Mouse (Mus musculus): Measurements from ENCODE around the gene Prkar1b. TPM values are rescaled to one million over a fixed set of nuclear protein-coding genes. Genes with fewer than 3 reads are reported as not detected.

The Prkar1b gene
- total RNA-seq, 2 experiments from 2014 or later: 1.5 to 4.4 TPM

DNA sequence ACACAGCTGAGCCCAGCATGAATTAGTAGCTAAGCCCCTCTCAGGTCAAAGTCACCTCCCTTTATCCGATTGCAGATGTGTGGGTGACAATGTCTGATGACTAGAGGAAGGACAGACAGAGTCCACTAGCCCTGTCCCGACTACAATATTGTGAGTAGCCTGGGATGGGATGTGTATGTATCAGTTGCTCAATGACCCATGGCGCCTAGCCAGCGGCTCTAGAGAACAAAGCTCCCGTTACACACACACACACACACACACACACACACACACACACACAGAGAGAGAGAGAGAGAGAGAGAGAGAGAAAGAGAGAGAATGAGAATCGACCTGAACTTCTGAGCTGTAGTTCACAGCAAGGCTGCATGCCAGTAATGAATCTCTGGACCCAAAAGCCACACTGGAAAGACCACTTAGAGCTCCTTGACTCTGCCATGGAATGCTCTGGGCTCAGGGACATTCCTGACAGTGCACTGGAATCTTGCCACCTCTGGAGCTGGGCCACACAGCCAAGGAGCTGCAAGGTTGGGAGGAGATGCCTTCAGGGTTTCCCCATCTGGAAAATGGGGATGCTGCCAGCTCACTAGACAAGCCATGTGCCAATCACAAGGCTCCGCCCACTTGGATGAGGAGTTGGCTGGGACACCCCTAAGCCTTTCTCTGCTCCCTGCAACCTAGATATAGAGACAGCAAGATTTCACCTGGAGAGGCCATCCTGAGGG, 159.0 kb downstream of the Prkar1b start:
- intact Hi-C loops (cut with DNase I): no loop called here
- DNase-seq: peak; percentile 44 to 46

DNA sequence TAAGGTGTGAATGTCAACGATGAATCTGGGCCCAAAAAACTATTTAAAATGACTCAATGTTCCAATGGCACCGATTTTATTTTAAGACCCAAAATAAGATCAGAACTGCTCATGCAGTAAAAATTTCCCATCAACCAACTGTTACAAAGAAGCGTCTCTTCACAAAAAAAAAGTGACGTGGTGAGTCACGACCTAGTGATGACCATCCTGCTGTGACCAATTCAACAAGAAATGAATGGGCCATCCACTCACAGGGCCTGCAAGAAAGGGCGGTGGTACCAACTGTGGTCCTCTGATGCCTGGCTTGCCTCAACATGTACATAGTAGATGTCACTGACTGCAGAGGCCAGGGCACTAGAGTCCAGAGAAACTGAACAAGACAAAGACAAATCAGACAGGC, 160.2 kb downstream of the Prkar1b start:
- no peak for DNase-seq
- intact Hi-C loops (cut with DNase I): no loop called here

DNA sequence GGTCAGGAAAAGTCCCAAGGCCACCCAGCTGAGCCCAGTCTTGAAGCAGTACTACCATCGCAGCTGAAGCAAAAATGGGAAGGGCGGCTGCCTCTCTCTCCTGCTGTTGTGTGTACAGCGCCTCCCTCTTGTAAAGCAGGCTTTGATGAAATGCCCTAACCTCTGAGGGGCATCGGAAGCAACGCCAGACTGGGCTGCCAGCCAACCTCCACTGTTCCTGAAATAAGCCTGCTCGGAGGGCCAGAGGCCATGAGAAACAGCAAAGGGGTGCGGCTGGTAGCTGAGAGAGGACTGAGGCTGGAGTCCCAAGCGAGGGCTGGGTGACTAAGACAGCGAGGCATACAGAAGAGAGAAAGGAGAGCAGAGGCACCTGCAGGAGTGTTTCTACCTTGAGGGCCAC, 161.0 kb downstream of the Prkar1b start:
- peak; percentile 64 to 68 for DNase-seq
- intact Hi-C loops (cut with DNase I): no loop called here

DNA sequence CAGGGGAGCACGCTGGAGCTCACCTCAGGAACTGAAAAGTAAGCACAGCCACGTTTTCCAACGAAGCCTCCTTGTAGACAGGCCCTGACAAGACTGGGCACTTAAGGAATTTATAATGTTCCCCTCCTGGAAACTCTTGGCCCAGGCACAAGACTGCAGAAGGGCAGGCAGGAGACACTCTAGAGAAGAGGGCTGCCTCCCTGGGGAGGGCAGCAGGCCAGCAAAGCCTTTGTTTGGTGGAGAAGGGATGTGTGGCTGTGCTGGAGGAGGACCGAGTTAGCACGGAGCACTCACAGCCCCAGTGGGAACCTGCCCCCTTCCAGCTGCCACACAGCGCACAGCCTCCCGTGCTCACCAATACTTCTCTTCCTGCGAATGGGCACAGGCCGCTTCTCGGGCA, 161.8 kb downstream of the Prkar1b start:
- intact Hi-C loops (cut with DNase I): no loop called here

DNA sequence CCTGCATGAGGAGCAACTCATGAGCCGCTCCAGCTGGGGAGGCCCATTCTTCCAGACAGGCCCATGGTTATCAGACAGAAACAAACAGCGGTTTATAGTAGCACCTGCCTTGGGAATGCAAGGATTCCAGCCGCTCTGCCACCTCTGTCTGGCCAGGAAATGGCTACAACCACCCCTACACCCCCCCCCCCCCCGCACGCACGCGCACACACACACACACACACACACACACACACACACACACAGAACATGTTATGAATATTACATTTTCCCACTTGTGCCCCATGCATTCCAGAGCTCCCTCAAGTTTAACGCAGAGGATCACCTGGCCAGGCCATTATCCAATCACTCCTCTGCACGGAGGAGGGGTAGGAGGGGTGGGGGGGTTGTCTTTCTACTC, 167.9 kb downstream of the Prkar1b start:
- DNase-seq: no peak
- intact Hi-C loops (cut with DNase I): no loop called here

More for the DNA sequence above, 161.8 kb downstream of the Prkar1b start:
- no peak for DNase-seq

DNA sequence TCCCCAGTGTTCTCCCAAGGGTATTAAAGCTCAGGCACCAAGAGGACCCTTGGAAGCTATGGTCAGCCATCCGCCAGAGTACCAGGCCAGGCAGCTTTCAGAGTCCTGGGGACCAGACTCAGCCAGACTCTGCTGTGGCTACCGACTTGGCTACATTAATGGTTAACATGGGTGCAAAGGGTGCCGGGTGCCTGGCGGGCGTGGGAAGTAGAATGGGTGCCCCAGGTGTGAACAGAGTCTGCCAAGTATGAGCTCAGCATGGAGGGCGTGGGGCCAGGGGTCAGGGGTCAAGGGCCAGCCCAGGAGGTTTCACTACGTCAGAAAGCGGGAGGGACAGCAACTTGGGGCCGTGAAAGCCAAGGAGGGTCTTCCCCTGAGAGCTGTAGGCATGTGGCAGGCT, 169.2 kb downstream of the Prkar1b start:
- intact Hi-C loops (cut with DNase I): no loop called here

DNA sequence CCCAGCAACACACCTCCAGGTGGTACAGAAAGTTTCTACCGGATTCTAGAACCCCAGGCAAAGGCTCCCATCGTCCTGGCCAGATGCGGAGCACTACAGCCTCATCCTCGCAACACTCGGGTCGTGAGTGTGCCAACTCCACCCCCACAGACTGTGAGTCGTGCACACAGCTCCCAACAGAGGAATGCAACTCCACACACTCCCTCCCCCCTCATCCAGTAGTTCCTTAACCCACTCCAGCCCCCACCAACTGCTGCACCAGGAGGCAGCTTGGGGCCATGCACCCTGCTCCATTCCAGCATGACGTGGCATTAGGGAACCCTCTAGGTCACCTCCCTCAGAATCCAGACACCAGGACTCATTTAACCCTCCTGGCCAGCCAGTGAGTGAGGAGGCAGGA, 170.0 kb downstream of the Prkar1b start:
- no peak for DNase-seq
- intact Hi-C loops (cut with DNase I): no loop called here

More for the DNA sequence above, 169.2 kb downstream of the Prkar1b start:
- DNase-seq: no peak

DNA sequence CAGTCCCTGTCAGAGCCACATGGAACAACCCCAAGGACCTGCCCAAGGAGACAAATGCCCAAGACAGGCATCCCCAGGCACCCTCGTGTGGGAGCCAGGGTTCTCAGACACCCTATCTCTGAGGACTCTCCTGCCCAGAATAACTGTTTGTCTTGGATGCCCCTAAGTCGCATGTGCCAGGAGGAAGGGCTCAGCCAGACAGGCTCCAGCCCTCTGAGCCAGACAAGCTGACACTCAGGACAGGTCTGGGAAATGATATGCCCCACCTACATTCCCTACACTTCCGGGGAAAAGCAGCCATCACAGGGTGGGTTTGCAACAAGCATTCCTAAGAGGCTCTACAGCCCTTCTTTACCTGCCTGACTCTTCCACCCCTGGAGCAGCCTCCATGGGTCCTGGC, 172.0 kb downstream of the Prkar1b start:
- intact Hi-C loops (cut with DNase I): no loop called here
- DNase-seq: no peak

DNA sequence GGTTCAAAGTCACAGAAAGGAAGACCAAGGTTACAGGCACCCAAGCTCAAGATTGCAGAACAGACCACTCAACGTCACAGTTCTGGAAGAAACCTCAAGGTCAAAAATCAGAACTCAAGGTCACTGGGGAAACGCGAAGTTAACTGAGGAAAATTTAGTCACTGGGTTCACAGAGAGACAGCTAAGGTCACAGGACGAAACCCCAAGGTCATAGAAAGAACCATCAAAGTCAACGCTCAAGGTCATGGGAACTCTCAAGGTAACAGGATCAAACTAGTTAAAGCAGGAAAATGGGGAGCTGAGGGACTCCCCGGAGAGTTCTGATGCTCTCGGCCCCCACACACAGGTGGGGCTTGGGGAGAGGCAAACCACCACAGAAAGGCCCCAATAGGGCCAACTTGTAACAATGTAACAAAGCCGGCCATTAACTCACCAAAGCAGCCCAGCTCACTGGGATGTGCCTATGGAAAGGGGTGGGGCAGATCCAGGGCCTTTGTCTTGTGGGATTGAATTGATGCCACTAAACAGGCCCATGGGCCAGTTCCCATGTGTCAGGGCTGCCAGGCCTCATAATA, 174.8 kb downstream of the Prkar1b start:
- DNase-seq: no peak
- intact Hi-C loops (cut with DNase I): no loop called here

DNA sequence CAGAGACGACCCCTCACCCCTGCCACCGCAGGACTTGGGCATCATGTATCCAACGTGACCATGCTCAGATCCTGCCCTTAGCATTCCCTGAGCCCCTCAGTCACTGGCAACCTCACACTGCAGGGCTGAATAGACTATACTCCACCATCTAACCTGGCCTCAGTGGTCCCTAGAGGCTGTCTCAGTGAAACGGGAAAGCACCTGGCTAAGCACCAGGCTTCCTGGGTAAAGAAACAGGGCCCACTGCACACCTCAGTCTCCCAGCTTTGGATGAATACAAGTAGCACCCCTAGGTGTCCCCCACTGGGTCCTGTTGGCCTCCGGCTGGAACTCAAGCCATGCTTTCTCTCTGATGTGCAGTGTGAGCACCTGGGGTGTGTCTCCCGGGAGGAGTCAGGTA, 176.3 kb downstream of the Prkar1b start:
- DNase-seq: no peak
- intact Hi-C loops (cut with DNase I): no loop called here

DNA sequence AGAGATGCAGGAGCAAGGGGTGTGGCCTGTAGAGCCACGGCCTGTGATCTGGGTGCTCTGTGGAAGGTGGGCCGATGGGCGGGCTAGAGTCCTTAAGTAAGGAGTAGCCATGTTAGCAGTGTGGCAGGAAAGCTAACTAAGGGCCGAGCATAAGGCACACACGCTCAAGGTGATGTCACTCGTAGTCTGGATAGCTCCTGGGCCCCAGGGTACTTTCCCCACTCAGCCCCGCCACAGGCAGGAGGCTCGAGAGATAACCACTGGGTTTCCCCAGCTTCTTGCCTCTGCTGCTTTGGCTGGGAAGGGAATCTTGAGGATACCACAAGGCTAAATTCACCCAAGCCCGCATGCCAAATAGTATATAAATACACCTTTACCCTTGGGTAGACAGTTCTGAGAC, 178.4 kb downstream of the Prkar1b start:
- intact Hi-C loops (cut with DNase I): no loop called here

DNA sequence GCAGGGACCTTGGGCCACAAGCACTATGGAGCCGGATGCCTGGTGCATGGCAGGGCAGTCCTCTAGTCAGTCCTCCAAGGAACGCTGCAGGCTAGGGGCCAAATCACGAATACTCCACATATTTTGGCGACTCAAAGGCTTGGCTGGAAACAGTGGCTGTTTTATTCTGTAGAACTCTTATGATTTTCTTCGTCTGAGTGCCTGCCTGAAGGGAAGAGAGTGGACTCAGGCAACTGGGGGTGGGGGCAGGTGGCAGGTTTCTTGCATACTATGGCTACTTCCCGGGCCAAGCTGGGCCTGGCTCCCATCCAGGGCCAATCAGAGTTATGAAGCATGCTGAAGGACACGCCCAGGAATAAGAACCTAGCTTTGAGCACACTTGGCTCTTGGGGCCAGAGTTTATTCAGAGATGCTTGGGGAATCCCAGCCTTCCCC, 179.7 kb downstream of the Prkar1b start:
- intact Hi-C loops (cut with DNase I): no loop called here
- DNase-seq: peak; percentile 47 to 49

More for the DNA sequence above, 178.4 kb downstream of the Prkar1b start:
- no peak for DNase-seq

Other genes with a start within 250 kb of the Prkar1b start
- 10 to 100 TPM; 18.6 to 24.6 TPM for gene Pdgfa, start 152.6 kb downstream of the Prkar1b start, total RNA-seq (2021)
- gene Dnaaf5, start 222 bp upstream of the Prkar1b start, total RNA-seq (2021): 10 to 100 TPM; 16.0 to 16.2 TPM
- 10 to 100 TPM; 48.2 to 50.1 TPM for gene Sun1, start 50.6 kb upstream of the Prkar1b start, total RNA-seq (2021)
- gene Get4, start 102.3 kb upstream of the Prkar1b start, total RNA-seq (2021): 10 to 100 TPM; 44.8 to 47.4 TPM
- 1 to 10 TPM; 1.4 to 1.5 TPM for gene Adap1, start 175.6 kb upstream of the Prkar1b start, total RNA-seq (2021)
- gene Cox19, start 201.4 kb upstream of the Prkar1b start, total RNA-seq (2021): 10 to 100 TPM; 80.4 to 83.7 TPM
- gene Cyp2w1, start 202.6 kb upstream of the Prkar1b start, total RNA-seq (2021): not detected
- gene Gpr146, start 227.7 kb upstream of the Prkar1b start, total RNA-seq (2021): 10 to 100 TPM; 43.6 to 56.2 TPM